Mouse (Mus musculus) olfactory bulb, adult 2 months (tissue): ENCODE measurements at regions not wholly inside any gene's neighbourhood (a gene's known extent, or its start where the extent isn't known, plus 50 kb on each side); places are given as distances from the start of the nearest gene placed in this dataset.

Source experiments
- H3K27ac ChIP-seq: fragments of 200-500 bp; 2 replicates; pipeline ENCODE4 v1.5.1; 2012; ENCODE audit warnings: low read depth, low read length; ENCODE audit not compliant: insufficient read depth
- H3K4me1 ChIP-seq: fragments of 200-500 bp; 2 replicates; pipeline ENCODE4 v1.6.1; 2012; ENCODE audit warnings: low read length; ENCODE audit not compliant: control insufficient read depth, insufficient read depth
- H3K4me3 ChIP-seq: fragments of 200-500 bp; 2 replicates; pipeline ENCODE4 v1.5.1; 2012; ENCODE audit warnings: mild to moderate bottlenecking, low read depth, low read length, moderate library complexity; ENCODE audit not compliant: insufficient read depth
- CTCF ChIP-seq: fragments of 200-500 bp; IDR thresholded peaks from 2 replicates; pipeline ENCODE4 v1.5.1; 2012; ENCODE audit warnings: low read depth, mild to moderate bottlenecking, low read length, moderate library complexity; ENCODE audit not compliant: insufficient read depth
- POLR2A ChIP-seq: fragments of 200-500 bp; IDR thresholded peaks from 2 replicates; pipeline ENCODE4 v1.6.1; 2012; ENCODE audit warnings: mild to moderate bottlenecking, low read depth, low read length, moderate library complexity; ENCODE audit not compliant: insufficient read depth
- WGBS: fragments of 180-500 bp; shearing (Covaris S2); methylation state at CpG from one replicate; pipeline ENCODE4 v1.1.7; 2018; 5-methylcytosine and 5-hydroxymethylcytosine counted together

GRCm38 (mm10) chr15:63371328-63372023 lies 473.5 kb downstream of the Gsdmc2 start:
- TF ChIP-seq POLR2A, result no peak
- no peaks in the 10 kb centered on the region for H3K4me1 ChIP-seq
- no peak overlapping the region for H3K4me3 ChIP-seq
- 82% methylated on average over 4 of the region's 4 CpGs for WGBS
- no peak overlapping the region for H3K27ac ChIP-seq

- Histone ChIP-seq H3K4me3 (no peak overlapping the region), H3K27ac (no peak overlapping the region), H3K4me1 (no peaks in the 10 kb centered on the region)
- TF ChIP-seq POLR2A (no peak), CTCF (no peak)
- WGBS, result 79% methylated on average over 1 of the region's 1 CpGs
Measured at GRCm38 (mm10) chr15:63364473-63364872, 480.5 kb downstream of the Gsdmc2 start.

DNA sequence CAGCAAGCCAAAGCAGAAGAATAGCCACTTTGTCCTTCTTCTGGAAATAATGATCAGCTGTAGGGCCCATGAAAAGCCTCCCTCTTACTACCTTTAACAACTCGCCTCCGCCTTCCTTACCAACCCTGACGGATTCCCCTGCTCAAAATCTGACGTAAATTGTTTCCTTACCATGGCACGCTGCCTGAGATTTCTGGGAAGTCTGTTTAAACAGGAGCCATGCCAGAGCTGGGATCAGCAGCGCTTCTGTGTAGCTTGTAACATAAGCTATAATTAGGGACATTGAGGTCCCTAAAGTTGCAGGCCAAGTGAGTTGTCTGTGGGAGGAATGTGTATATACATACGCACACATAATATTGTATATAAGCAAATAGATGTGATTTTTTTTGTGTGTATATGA lies 484.6 kb downstream of the Gsdmc2 start:
- WGBS, result 29% methylated on average over 7 of the region's 7 CpGs
- H3K4me3 ChIP-seq, result no peak overlapping the region
- TF ChIP-seq POLR2A (no peak), CTCF (no peak)
- H3K27ac ChIP-seq, result no peak overlapping the region
- no peaks in the 10 kb centered on the region for H3K4me1 ChIP-seq

DNA sequence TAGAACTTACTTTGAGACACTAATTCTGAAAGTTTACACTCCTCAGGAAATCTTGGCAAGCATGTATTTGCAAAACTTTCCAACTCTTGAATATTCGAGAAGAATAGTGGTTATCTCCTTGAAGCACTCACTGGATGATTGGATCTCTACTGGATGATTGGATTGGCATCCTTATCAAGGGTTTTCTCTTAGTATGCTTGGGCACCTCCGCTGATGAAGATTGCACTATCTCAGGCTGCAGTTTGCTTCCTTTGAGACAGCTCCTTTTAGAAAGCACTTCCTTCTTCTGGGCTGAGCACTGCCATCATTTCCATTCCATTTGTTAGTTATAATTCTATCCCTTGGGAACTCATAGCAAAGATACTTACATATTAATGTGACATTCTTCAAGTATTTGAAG lies 503.2 kb downstream of the Gsdmc2 start:
- 83% methylated on average over 2 of the region's 2 CpGs for WGBS
- TF ChIP-seq CTCF, result no peak
- no peak for TF ChIP-seq POLR2A
- Histone ChIP-seq H3K4me1 (no peaks in the 10 kb centered on the region), H3K27ac (no peak overlapping the region), H3K4me3 (no peak overlapping the region)

GRCm38 (mm10) chr15:63340322-63341060 lies 504.5 kb downstream of the Gsdmc2 start:
- Histone ChIP-seq H3K4me1 (no peaks in the 10 kb centered on the region), H3K4me3 (no peak overlapping the region), H3K27ac (no peak overlapping the region)
- no peak for TF ChIP-seq CTCF
- no peak for TF ChIP-seq POLR2A
- 14% methylated on average over 6 of the region's 6 CpGs for WGBS

- TF ChIP-seq POLR2A, result no peak
- TF ChIP-seq CTCF, result no peak
- Histone ChIP-seq H3K27ac (no peak overlapping the region), H3K4me1 (no peaks in the 10 kb centered on the region), H3K4me3 (no peak overlapping the region)
- 22% methylated on average over 1 of the region's 1 CpGs for WGBS
Measured at GRCm38 (mm10) chr15:63319666-63320065, 525.3 kb downstream of the Gsdmc2 start.

- 73% methylated on average over 2 of the region's 2 CpGs for WGBS
- TF ChIP-seq CTCF, result no peak
- TF ChIP-seq POLR2A, result no peak
- H3K27ac ChIP-seq, result no peak overlapping the region
- H3K4me3 ChIP-seq, result no peak overlapping the region
- H3K4me1 ChIP-seq, result no peaks in the 10 kb centered on the region
Measured at GRCm38 (mm10) chr15:63310426-63310825, 534.6 kb downstream of the Gsdmc2 start.

- Histone ChIP-seq H3K27ac (no peak overlapping the region), H3K4me1 (no peaks in the 10 kb centered on the region), H3K4me3 (no peak overlapping the region)
- TF ChIP-seq CTCF (no peak), POLR2A (no peak)
- 76% methylated on average over 4 of the region's 4 CpGs for WGBS
Measured at GRCm38 (mm10) chr15:63299311-63299710, 545.7 kb downstream of the Gsdmc2 start.

- H3K27ac ChIP-seq, result no peak overlapping the region
- TF ChIP-seq CTCF (no peak), POLR2A (no peak)
- H3K4me3 ChIP-seq, result no peak overlapping the region
- no peaks in the 10 kb centered on the region for H3K4me1 ChIP-seq
Measured at GRCm38 (mm10) chr15:63288534-63288933, 556.4 kb downstream of the Gsdmc2 start.
